Mouse (Mus musculus) hindbrain, embryonic 15.5 days (tissue): ENCODE measurements around the gene Tmem59. TPM values are rescaled to one million over a fixed set of nuclear protein-coding genes. Genes with fewer than 3 reads are reported as not detected.

Experiments
- ATAC-seq: fragments of 200-750 bp; cut with Nextera tagmentation; 2 replicates; pipeline ENCODE4 v1.8.0; 2017; ENCODE audit warnings: low read depth, moderate number of reproducible peaks, moderate TSS enrichment; ENCODE audit not compliant: low FRiP score
- H3K27ac ChIP-seq: fragments of 300-500 bp; sonication (generic); replicated peaks from 2 replicates; pipeline ENCODE4 v1.5.1; 2015; ENCODE audit warnings: mild to moderate bottlenecking, inconsistent platforms
- H3K27me3 ChIP-seq: fragments of 300-500 bp; sonication (generic); 2 replicates; pipeline ENCODE4 v1.6.1; 2015; ENCODE audit warnings: control low read depth, inconsistent platforms
- H3K36me3 ChIP-seq: fragments of 300-500 bp; sonication (generic); 2 replicates; pipeline ENCODE4 v1.6.1; 2015; ENCODE audit warnings: control low read depth, inconsistent platforms
- H3K4me1 ChIP-seq: fragments of 300-500 bp; sonication (generic); replicated peaks from 2 replicates; pipeline ENCODE4 v1.6.1; 2015; ENCODE audit warnings: control low read depth, inconsistent platforms
- H3K4me2 ChIP-seq: fragments of 300-500 bp; sonication (generic); 2 replicates; pipeline ENCODE4 v1.6.1; 2015; ENCODE audit warnings: moderate library complexity, mild to moderate bottlenecking, inconsistent platforms
- H3K4me3 ChIP-seq: fragments of 300-500 bp; sonication (generic); 2 replicates; pipeline ENCODE4 v1.5.1; 2015; ENCODE audit warnings: mild to moderate bottlenecking, inconsistent platforms
- H3K9ac ChIP-seq: fragments of 300-500 bp; sonication (generic); 2 replicates; pipeline ENCODE4 v1.6.1; 2015; ENCODE audit warnings: inconsistent platforms
- H3K9me3 ChIP-seq: fragments of 300-500 bp; sonication (generic); 2 replicates; pipeline ENCODE4 v1.6.1; 2016; ENCODE audit warnings: control low read depth, inconsistent platforms
- WGBS: fragments of 180-500 bp; shearing (Covaris S2); methylation state at CpG from one replicate; pipeline ENCODE4 v1.1.7; 2015; 5-methylcytosine and 5-hydroxymethylcytosine counted together
- polyA plus RNA-seq: library from polyadenylated mRNA; unstranded; fragments of >200 nt; fragmentation: Nextera tagmentation; extraction: Ambion mirVana; gene quantifications from 2 replicates; pipeline ENCODE4 v1.2.1, GENCODE M21; 2015

Tmem59 gene
- polyA plus RNA-seq, 1 experiment from 2014 or later, result 355 TPM

DNA sequence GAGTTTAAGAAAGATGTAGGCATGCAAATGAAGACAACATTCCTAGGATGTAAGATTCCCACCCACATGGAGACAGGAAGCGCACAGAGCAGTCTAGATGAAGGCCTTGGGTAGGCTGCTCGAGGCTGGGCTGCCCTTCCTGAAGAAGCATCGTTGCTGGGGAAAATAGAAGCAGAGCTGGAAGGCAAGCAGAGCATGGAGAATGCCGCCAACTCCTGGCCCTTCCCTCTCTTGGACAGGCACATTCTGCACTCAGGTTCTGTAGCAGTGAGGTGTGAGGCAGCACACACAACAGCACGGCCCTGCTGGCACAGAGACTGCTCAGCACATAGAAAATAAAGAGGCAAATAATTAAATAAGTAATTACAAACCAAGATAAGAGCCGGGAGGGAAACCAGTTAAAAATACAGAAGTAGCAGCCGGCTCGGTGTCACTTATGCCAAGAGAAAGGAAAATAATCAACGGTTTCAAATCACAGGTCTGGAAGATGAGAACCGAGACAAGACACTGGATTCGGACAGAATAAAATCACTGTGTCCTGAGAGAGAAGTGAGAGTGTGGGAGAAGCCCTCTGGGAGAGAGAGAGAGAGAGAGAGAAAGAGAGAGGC, 18.9 kb upstream of the Tmem59 start:
- H3K36me3 ChIP-seq, result no peaks in the 10 kb centered on the region
- 0 out of 2 replicates have a peak, but pooled peaks cover 5% of the 10 kb centered on the region for H3K4me1 ChIP-seq
- H3K9me3 ChIP-seq, result no peaks in the 10 kb centered on the region
- H3K4me3 ChIP-seq, result no peak overlapping the region
- 91% methylated on average over 11 of the region's 11 CpGs for WGBS
- no peak overlapping the region for H3K4me2 ChIP-seq
- no peak overlapping the region for H3K27ac ChIP-seq
- no peak overlapping the region for H3K9ac ChIP-seq
- H3K27me3 ChIP-seq, result no peaks in the 10 kb centered on the region
- ATAC-seq, result no peak

DNA sequence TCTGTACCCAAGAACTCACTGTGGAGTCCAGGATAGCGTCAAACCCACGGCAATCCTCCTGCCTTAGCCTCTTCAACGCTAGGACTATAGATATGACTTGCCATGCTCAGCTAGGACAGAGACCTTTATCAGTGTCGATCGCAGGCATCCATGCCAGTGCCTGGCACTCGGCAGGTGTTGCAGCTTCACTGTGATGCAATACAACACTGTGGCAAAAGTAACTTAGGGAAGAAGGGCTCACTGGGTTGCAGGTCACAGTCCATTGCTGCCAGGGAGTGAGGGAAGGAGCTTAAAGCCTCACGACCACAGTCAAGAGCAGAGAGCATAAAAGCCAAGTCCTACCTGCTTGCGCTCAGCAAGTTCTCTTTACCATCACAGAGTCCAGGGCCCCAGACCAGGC, 18.0 kb upstream of the Tmem59 start:
- H3K4me2 ChIP-seq, result no peak overlapping the region
- H3K4me1 ChIP-seq, result 0 out of 2 replicates have a peak, but pooled peaks cover 7% of the 10 kb centered on the region
- no peak overlapping the region for H3K27ac ChIP-seq
- no peak overlapping the region for H3K9ac ChIP-seq
- 92% methylated on average over 8 of the region's 8 CpGs for WGBS
- H3K4me3 ChIP-seq, result no peak overlapping the region
- ATAC-seq, result no peak
- no peaks in the 10 kb centered on the region for H3K27me3 ChIP-seq
- H3K9me3 ChIP-seq, result no peaks in the 10 kb centered on the region
- H3K36me3 ChIP-seq, result peaks cover 7% of the 10 kb centered on the region; the same call in 1 of the 2 replicates

DNA sequence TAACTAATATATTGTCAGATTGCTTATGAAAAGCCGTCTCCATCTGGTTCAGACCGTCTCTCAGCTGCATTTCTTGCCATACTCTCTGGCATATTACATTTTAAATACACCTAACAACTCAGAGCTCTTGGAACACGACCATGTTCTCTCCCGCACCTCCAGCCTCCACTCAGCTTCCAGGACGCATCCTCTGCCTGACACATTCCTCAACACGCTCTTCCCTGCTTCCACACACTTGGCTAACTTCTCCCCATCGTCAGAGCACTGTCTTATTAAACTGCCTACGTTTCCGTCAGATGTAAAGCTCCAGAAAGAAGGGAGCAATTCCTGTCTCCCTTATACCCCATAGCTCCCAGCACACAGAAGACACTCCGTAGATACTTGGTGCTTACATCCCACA, 14.9 kb upstream of the Tmem59 start:
- no peaks in the 10 kb centered on the region for H3K9me3 ChIP-seq
- 91% methylated on average over 10 of the region's 10 CpGs for WGBS
- H3K27ac ChIP-seq, result no peak overlapping the region
- H3K4me2 ChIP-seq, result no peak overlapping the region
- H3K4me3 ChIP-seq, result no peak overlapping the region
- no peaks in the 10 kb centered on the region for H3K27me3 ChIP-seq
- H3K9ac ChIP-seq, result no peak overlapping the region
- no peak for ATAC-seq
- H3K36me3 ChIP-seq, result peaks cover 7% of the 10 kb centered on the region; the same call in 1 of the 2 replicates
- H3K4me1 ChIP-seq, result 0 out of 2 replicates have a peak, but pooled peaks cover 7% of the 10 kb centered on the region

DNA sequence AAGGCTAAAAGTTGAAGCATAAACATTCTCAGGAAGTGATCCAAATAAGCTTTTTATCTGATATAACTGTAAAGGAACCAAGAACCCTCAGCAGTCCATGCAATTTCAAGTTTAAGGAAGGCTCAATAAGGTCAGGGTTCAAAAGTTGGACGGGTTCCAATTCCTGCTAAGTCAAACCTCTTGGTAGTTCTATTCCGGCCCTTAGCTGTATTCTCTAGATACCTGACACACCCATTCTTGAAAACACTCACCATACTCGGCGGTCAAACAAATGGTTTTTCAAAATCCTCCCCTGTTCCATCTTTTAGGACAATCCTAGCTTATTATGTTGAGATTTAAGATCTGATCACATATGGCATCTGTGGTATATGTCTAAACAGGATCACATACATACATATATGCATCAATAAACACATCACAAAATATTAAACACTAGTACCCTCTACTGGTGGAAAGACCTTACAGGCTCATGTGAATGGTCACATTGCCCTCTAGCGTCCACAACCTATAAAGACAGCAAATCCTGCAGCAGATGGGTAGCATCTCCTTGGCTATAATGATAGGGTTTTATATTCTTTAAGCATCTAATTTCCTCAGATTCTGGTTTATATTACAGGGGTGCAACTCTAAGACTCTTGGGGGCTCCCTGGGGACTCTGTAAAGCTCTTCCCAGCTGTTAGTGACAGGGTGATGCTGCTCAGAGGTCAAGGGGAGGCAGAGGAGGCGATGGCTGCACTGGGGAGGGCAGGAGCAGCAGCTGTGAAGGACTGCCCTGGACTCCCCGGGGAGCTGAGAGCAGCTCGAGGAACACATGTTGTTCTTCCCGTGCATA, 14.2 kb upstream of the Tmem59 start:
- H3K4me1 ChIP-seq, result 0 out of 2 replicates have a peak, but pooled peaks cover 7% of the 10 kb centered on the region
- H3K27me3 ChIP-seq, result no peaks in the 10 kb centered on the region
- peaks cover 7% of the 10 kb centered on the region; the same call in 1 of the 2 replicates for H3K36me3 ChIP-seq
- WGBS, result 41% methylated on average over 9 of the region's 9 CpGs
- H3K27ac ChIP-seq, result no peak overlapping the region
- H3K9me3 ChIP-seq, result no peaks in the 10 kb centered on the region
- no peak overlapping the region for H3K4me2 ChIP-seq
- H3K4me3 ChIP-seq, result no peak overlapping the region
- H3K9ac ChIP-seq, result no peak overlapping the region
- peak; percentile 75 for ATAC-seq

DNA sequence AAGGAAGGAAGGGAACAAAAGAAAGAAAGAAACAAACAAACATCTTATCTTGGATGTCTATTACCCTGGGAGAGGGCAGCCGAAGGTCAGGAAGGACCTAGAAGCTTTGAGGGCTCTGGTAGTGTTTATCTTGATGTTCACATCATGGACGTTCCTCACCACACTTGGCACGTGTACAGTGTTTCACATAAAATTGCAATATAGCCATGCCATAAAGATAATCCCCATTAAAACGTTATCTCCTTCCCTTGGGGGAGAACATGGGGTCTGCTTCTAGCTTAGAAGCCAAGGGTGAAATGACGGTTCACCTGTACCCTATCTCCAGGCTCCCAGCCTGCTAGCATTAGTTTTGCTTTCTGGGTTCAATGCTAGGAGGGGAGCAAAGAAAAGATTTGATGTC, 11.5 kb upstream of the Tmem59 start:
- Histone ChIP-seq H3K27ac (no peak overlapping the region), H3K4me2 (no peak overlapping the region), H3K9ac (no peak overlapping the region), H3K36me3 (peaks cover 10% of the 10 kb centered on the region; the same call in 1 of the 2 replicates), H3K27me3 (no peaks in the 10 kb centered on the region), H3K4me3 (no peak overlapping the region), H3K4me1 (0 out of 2 replicates have a peak, but pooled peaks cover 7% of the 10 kb centered on the region), H3K9me3 (no peaks in the 10 kb centered on the region)
- no peak for ATAC-seq
- 87% methylated on average over 5 of the region's 5 CpGs for WGBS

DNA sequence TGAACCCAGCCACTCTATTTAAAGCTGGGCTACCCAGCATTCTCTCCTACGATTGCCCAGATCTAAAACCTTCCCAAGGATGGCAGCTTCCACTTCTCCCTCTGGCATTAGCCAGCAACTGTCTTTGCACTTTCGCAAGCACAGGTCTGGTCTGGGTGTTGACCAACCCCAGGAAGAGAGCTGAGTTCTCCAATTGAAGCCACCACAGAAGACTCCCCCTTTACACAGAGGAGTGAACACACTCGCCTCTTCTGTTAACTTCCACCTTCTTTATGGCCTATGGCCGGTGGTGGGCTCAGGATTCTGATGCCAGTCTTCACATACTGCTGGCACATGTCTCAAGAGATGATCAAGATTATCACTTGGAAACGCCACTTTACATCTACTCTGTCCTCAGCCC, 10.4 kb upstream of the Tmem59 start:
- Histone ChIP-seq H3K4me3 (no peak overlapping the region), H3K4me2 (no peak overlapping the region), H3K36me3 (peaks cover 15% of the 10 kb centered on the region), H3K4me1 (0 out of 2 replicates have a peak, but pooled peaks cover 7% of the 10 kb centered on the region), H3K9ac (no peak overlapping the region), H3K9me3 (no peaks in the 10 kb centered on the region), H3K27me3 (no peaks in the 10 kb centered on the region), H3K27ac (no peak overlapping the region)
- ATAC-seq, result no peak
- WGBS, result 88% methylated on average over 5 of the region's 5 CpGs

DNA sequence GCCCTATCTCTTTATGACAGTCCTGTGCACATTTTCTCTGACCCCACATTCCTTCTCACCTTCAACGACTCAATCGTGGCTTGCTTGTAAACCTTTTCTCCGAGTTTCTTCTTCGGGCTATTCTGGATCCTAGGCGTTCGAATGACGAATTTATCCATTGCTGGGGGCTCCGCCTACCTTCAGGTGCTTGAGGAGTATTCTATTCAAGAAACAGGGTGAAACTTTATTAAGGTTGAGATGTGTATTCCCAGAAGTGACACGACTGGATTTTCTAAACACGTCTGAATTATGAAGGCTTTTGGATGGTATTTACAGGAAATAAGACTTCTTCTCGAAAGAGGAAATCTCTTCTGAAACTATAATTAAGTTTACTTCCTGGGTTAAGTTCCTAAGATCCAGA, 693 bp upstream of the Tmem59 start:
- H3K4me3 ChIP-seq, result peak overlapping the region; percentile 58
- no peak for ATAC-seq
- 56% methylated on average over 11 of the region's 11 CpGs for WGBS

DNA sequence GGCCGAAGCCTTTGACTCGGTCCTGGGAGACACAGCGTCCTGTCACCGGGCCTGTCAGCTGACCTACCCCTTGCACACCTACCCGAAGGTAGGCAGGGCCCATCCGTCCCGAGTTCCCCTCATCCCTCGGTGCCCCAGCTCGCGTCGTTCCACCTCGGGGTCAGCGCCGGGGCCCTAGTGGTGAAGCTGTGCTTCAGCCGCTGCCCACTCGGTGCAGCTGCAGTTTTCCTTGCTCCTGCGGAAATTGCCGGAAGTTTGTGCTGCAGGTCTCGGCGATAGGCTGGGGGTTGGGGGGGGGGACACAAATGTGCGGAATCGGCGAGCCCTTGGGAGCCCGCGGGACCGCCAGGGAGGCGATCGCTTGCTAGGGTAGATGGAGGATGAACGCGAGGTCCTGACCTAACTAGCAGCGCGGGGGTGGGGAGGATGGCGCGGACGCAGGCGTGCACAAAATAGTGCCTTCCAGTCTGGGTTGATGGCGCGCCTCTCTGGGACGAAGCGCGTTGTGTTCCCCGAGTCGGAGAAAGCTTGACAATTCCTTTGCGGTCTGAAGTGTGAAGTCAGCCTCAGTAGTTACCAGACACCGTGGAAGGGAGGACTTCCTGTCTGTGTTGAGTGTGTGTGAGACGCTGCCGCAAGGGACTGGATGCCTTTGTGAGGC, 761 bp downstream of the Tmem59 start, which contains the start of gene Tceanc2:
Gene Tceanc2 (minus strand): TSS at position 287 of the 661 bp plus-strand sequence.
- Histone ChIP-seq H3K27ac (peak within 1 kb of the TSS; percentile 97), H3K9ac (peak within 1 kb of the TSS; percentile 58), H3K4me1 (peaks cover 40% of the 10 kb centered on the region), H3K36me3 (peaks cover 10% of the 10 kb centered on the region), H3K4me3 (peak within 1 kb of the TSS; percentile 58), H3K27me3 (no peaks in the 10 kb centered on the region), H3K4me2 (peak within 1 kb of the TSS; percentile 70), H3K9me3 (no peaks in the 10 kb centered on the region)
- ATAC-seq, result peak; percentile 74
- WGBS, result under 1% methylated on average over 47 of the region's 47 CpGs

More for the DNA sequence above, 693 bp upstream of the Tmem59 start:
- peak overlapping the region; percentile 70 for H3K4me2 ChIP-seq
- H3K36me3 ChIP-seq, result peaks cover 12% of the 10 kb centered on the region
- H3K27ac ChIP-seq, result peak overlapping the region; percentile 97
- no peaks in the 10 kb centered on the region for H3K27me3 ChIP-seq
- peaks cover 39% of the 10 kb centered on the region for H3K4me1 ChIP-seq
- H3K9ac ChIP-seq, result peak overlapping the region; percentile 58
- no peaks in the 10 kb centered on the region for H3K9me3 ChIP-seq

DNA sequence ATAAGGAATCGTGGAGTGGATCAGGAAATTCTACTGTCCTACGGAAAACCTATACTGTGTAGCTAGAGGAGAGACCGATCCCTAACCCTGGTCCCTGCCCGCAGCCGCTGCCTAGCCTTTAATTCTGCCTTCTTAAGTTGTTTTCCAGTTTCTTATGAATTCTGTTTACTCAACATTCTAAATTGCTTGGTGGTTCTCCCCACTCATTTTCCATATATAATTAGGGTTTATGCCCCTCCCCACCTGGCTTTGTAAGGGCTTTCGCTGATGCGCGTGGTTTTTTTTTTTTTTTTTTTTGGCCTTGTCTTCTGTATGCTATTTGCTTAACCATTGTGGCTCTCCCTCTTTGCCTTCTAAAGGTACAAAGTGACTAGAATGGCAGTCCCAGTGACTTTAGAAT, 1.4 kb downstream of the Tmem59 start:
- WGBS, result 1% methylated on average over 8 of the region's 8 CpGs
- no peak for ATAC-seq

DNA sequence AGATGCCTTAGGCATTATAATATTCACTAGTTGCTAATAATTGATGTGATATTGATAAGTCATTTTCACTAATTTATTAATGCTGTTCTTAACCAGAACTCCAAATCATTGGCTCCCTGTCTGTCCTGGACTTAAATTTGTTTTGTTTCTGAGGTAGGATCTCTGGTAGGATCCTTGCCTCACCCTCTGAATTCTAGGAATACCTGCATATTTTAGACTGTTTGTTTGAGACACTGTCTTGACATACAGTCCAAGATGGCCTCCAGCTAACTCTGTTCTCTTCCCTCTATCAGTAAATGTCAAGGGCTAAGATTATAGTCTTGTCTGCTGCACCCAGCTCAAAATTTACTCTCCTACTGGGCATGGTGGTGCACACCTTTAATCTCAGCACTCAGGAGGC, 2.5 kb downstream of the Tmem59 start:
- Histone ChIP-seq H3K4me2 (peak overlapping the region; percentile 57; the same call in 1 of the 2 replicates), H3K9ac (no peak overlapping the region), H3K4me3 (no peak overlapping the region), H3K4me1 (peaks cover 40% of the 10 kb centered on the region), H3K36me3 (no peaks in the 10 kb centered on the region), H3K9me3 (no peaks in the 10 kb centered on the region), H3K27me3 (no peaks in the 10 kb centered on the region), H3K27ac (no peak overlapping the region)
- ATAC-seq, result no peak

More for the DNA sequence above, 1.4 kb downstream of the Tmem59 start:
- H3K9me3 ChIP-seq, result no peaks in the 10 kb centered on the region
- peaks cover 40% of the 10 kb centered on the region for H3K4me1 ChIP-seq
- H3K4me3 ChIP-seq, result peak overlapping the region; percentile 58
- H3K4me2 ChIP-seq, result peak overlapping the region; percentile 57
- peaks cover 10% of the 10 kb centered on the region for H3K36me3 ChIP-seq
- peak overlapping the region; percentile 58 for H3K9ac ChIP-seq
- no peaks in the 10 kb centered on the region for H3K27me3 ChIP-seq
- peak overlapping the region; percentile 97 for H3K27ac ChIP-seq

DNA sequence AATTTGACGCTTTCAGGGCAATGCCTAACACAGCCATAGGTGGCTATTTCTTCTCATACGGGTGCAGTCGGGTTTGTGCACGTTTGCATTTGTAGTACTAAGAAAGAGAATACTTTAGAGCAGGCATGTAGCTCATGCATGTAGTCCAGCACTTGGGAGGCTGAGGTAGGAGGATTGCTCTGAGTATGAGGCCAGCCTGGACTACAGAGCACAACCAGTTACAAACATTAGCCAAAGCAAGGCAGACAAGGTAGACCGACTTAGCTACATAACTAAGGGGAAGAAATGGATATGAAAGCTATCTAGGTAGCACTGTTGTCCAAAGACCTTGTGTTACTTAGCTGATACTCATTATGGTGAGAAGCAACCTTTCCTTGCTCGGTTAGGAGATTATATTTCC, 3.7 kb downstream of the Tmem59 start:
- H3K27me3 ChIP-seq, result no peaks in the 10 kb centered on the region
- no peak overlapping the region for H3K4me3 ChIP-seq
- H3K9ac ChIP-seq, result no peak overlapping the region
- H3K27ac ChIP-seq, result no peak overlapping the region
- H3K9me3 ChIP-seq, result no peaks in the 10 kb centered on the region
- no peak for ATAC-seq
- peaks cover 8% of the 10 kb centered on the region; the same call in 1 of the 2 replicates for H3K36me3 ChIP-seq
- H3K4me1 ChIP-seq, result peaks cover 37% of the 10 kb centered on the region
- 84% methylated on average over 6 of the region's 6 CpGs for WGBS
- H3K4me2 ChIP-seq, result no peak overlapping the region

DNA sequence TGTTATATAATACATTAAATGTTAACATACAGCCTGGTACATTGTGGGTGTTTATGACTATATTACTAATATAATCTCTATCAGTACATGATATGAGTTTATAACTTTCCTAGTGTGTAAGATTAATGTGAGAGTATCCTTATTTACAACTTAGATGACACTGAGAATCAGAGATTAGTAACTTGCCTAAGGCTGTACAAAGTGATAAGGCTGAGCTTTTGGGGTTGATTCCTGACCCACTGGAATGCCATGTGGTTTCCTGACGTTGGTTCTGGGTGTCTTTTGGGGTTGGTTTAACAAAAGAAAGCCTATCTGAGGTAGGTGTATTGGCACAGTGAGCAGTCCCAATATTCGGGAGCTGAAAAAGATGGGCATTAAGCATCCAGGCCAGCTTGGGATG, 4.6 kb downstream of the Tmem59 start:
- Histone ChIP-seq H3K36me3 (peaks cover 16% of the 10 kb centered on the region; the same call in 1 of the 2 replicates), H3K9ac (no peak overlapping the region), H3K4me1 (peaks cover 28% of the 10 kb centered on the region), H3K4me3 (no peak overlapping the region), H3K27ac (no peak overlapping the region), H3K4me2 (no peak overlapping the region), H3K9me3 (no peaks in the 10 kb centered on the region), H3K27me3 (no peaks in the 10 kb centered on the region)
- 67% methylated on average over 2 of the region's 2 CpGs for WGBS
- ATAC-seq, result no peak
